Mouse (Mus musculus): ENCODE data around the gene Doc2g. TPM values are rescaled to one million over a fixed set of nuclear protein-coding genes. Genes with fewer than 3 reads are reported as not detected.
"Not testable (repeated sequence)": the region's sequence is repeated elsewhere in the genome, so short reads cannot be mapped to it uniquely, and the experiment has no call there.

Gene Doc2g
- 100 to 1,000 TPM; 148 to 152 TPM for total RNA-seq (2021)

- DNase-seq (ENCODE audit: low spot score) = no peak
These were observed at the start of gene Doc2g for GRCm38 (mm10) chr19:4003112-4003511. TSS of gene Doc2g (plus strand) at chr19:4003313.

GRCm38 (mm10) chr19:3955033-3955432, 48.1 kb upstream of the Doc2g start:
- DNase-seq (ENCODE audit: low spot score) = no peak
- intact Hi-C loops (cut with DNase I) = no loop called here

More at GRCm38 (mm10) chr19:4003112-4003511, at the start of gene Doc2g:
- intact Hi-C loops (cut with DNase I) = no loop called here

DNA sequence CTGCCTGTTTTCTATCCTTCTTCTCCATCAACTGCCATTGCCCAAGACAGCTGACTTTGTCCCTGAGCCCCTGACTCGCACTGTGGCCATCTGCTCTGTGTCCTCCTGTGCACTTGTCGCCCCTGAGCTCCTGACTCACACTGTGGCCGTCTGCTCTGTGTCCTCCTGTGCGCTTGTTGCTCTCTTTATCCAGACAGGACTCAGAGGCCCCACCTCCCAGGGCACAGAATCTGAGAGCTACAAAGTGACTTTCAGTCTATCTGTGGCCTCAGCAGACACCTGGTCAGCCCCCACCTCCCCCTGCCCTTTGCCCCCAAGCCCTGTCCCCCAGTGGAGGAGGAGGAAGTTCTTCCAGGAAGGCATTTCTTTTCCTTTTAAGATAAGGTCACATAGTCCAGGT, 47.3 kb upstream of the Doc2g start:
- DNase-seq (ENCODE audit: low spot score) = no peak
- intact Hi-C loops (cut with DNase I) = no loop called here

DNA sequence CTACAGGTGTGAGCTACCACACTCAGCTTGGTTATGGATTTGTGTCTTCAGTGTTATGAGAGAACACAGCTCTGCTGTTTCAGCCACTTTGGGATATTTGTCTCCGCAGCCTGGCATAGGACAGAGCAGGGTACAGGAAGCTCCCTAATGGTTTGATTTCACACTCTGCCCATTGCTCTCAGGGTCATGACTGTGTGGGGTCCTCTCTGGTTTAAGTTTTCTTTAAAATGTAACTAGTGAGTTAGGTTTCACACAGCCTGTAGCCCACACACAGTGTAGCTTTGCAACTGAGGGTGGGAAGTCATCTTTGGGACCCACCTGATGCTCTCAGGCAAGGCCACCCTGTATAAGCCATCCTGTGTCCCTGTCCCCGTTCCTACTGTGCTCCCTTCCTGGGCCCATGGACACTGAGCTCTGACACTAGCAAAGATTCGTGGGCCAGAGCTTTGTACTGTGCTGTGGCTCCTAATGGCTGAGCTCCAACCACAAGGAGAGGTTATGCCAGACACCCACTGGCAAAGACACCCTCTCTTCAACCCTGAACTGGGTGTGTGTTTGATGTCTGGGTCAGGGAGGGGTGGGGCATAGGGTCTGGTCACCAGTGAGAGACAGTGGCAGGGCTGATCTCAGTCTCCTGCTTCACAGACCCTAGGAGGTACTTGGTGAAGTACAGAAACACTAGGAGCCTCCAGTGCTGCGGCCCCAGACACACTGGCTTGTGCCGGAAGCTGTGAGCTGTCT, 45.6 kb upstream of the Doc2g start:
- intact Hi-C loops (cut with DNase I); DNase-seq (ENCODE audit: low spot score): not testable (repeated sequence)

DNA sequence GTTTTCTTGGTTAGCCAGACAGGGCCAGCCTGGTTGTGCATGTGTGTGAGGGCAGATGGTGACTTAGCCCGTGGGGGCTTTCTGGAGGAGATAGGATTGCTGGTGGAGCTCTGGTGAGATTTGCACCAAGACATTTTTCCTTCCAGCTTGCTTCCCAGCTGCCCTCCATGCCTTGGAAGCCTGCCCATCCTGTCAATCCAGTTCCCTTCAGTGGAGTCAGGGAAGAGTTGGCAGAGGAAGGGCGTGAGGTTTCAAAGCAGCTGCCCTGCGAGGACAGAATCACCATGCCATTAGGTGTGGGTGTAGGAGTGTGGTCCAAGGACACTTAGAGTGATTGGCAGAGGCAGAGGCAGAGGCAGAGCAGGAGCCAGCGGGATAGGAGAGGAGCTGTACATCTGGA, 44.6 kb upstream of the Doc2g start, which contains the start of gene Aldh3b3:
Gene Aldh3b3, plus strand, starts transcription at position 176 of the 400 bp plus-strand sequence.
- intact Hi-C loops (cut with DNase I) = no loop called here
- no peak for DNase-seq (ENCODE audit: low spot score)

- intact Hi-C loops (cut with DNase I) = no loop called here
- no peak for DNase-seq (ENCODE audit: low spot score)
These were observed 44.1 kb upstream of the Doc2g start for GRCm38 (mm10) chr19:3959030-3959429.

GRCm38 (mm10) chr19:3960211-3960610, 42.9 kb upstream of the Doc2g start:
- intact Hi-C loops (cut with DNase I) = no loop called here
- no peak for DNase-seq (ENCODE audit: low spot score)

GRCm38 (mm10) chr19:3961805-3962204, 41.3 kb upstream of the Doc2g start:
- DNase-seq (ENCODE audit: low spot score); intact Hi-C loops (cut with DNase I): not testable (repeated sequence)

DNA sequence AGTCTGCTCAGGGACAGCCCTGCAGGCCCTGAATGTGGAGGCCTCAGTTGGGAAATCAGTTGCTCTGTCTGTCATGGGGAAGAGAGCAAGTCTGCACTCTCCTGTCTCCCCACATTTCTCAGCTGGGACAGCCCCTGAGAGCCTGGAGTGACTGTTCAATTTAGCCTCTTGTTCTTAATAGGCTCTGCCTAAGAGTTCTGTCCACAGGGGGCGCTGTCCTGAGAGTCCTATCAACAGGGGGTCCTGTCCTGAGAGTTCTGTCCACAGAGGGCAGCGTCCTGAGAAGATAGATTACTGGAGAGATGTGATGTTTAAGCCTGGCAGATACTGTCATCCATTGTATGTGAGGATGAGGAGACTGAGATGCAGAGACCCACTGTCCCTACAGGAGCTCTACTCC, 40.6 kb upstream of the Doc2g start:
- intact Hi-C loops (cut with DNase I) = no loop called here
- DNase-seq (ENCODE audit: low spot score) = no peak

- intact Hi-C loops (cut with DNase I) = no loop called here
These were observed 39.1 kb upstream of the Doc2g start for GRCm38 (mm10) chr19:3964030-3964429.

GRCm38 (mm10) chr19:3966330-3967075, 36.6 kb upstream of the Doc2g start:
- intact Hi-C loops (cut with DNase I) = no loop called here
- DNase-seq (ENCODE audit: low spot score) = no peak

More at GRCm38 (mm10) chr19:3964030-3964429, 39.1 kb upstream of the Doc2g start:
- no peak for DNase-seq (ENCODE audit: low spot score)

DNA sequence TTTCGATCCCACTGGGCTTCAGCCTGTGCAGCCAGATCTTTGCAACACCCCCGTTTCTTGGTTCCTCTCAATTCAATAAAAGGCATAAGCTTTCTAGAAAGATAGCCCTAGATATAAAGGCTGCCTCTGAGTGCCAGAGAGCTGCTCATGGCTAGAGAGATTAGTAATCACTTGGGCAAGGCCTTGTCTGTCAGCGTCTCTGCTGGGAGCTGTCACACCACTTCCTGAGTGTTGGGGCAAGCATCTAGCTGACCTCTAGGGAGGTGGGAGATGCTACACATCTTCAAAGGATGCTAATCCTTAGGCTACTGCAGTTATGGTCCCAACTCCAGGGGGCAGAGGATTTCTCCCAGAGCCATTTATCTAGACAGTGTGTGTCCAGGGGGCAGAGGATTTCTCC, 35.9 kb upstream of the Doc2g start:
- DNase-seq (ENCODE audit: low spot score) = no peak
- intact Hi-C loops (cut with DNase I) = no loop called here

DNA sequence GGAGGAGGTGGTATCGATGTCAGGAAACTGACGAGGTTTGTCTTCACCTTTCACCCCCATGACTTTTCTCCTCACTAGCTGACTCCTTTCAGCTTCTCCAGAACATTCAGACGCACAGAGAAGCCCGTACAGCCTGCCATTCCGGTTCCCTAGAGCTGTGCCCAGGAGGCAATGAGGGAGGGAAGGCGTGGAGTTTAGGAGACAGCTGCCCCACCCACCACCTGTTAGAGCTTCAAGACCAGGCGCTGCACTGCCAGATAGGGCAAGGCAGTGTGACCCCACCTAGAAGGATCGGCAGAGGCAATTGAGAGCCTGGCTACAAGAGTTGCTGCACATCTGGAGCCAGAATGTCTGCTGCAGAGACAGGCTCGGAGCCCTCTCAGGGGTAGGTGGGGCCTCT, 30.9 kb upstream of the Doc2g start, which contains the start of gene Aldh3b2:
Gene Aldh3b2, plus strand, starts transcription at position 100 of the 400 bp plus-strand sequence.
- intact Hi-C loops (cut with DNase I) = no loop called here

GRCm38 (mm10) chr19:3974608-3975007, 28.5 kb upstream of the Doc2g start:
- intact Hi-C loops (cut with DNase I) = not testable (repeated sequence)

More for the DNA sequence above, 30.9 kb upstream of the Doc2g start, which contains the start of gene Aldh3b2:
- no peak for DNase-seq (ENCODE audit: low spot score)

DNA sequence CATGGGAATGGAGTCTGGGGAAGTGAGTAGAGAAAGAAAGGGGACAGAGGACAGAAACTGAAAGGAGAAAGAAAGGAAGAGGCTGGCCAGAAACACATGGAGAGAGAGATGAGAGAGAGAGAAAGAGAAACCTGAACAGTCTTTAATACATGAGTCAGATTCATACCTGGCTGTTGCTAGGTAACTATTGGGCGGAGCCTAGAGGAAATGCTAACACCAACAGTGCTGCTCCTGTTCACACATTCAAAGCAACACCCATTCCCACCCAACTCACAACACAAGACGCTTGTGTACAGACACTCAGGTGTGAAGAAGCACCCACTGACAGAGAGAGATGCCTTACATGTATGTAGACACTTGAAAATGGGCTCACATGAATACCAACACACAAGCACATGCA, 27.2 kb upstream of the Doc2g start:
- intact Hi-C loops (cut with DNase I) = no loop called here
- no peak for DNase-seq (ENCODE audit: low spot score)

More at GRCm38 (mm10) chr19:3974608-3975007, 28.5 kb upstream of the Doc2g start:
- not testable (repeated sequence) for DNase-seq (ENCODE audit: low spot score)

GRCm38 (mm10) chr19:3980309-3980708, 22.8 kb upstream of the Doc2g start:
- intact Hi-C loops (cut with DNase I) = loop anchor here (2.0 to 10.0 kb wide), 5 partner anchors 34 to 256 kb away; partner anchors contain the start of genes Chka and Kmt5b
- DNase-seq (ENCODE audit: low spot score) = no peak

DNA sequence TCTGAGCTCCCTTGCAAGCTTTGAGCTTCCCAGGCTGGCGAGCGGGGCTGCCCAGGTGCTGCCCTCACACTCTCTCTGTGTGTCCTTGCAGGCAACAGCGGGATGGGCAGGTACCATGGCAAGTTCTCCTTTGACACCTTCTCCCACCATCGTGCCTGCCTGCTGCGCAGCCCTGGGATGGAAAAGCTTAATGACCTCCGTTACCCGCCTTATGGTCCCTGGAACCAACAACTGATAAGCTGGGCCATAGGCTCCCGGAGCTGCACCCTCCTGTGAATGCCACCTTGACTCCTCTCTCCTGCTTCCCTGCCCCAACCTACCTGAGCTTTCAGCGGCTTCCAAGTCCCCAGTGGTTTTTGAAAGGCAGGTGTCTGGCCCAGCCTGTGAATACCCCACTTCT, 22.2 kb upstream of the Doc2g start:
- intact Hi-C loops (cut with DNase I) = loop anchor here (2.0 to 10.0 kb wide), 5 partner anchors 34 to 256 kb away; partner anchors contain the start of genes Chka and Kmt5b
- DNase-seq (ENCODE audit: low spot score) = no peak

GRCm38 (mm10) chr19:3983527-3984200, 19.4 kb upstream of the Doc2g start:
- intact Hi-C loops (cut with DNase I) = loop anchor here (5.0 to 10.0 kb wide), 4 partner anchors 91 to 259 kb away; partner anchors contain the start of genes Chka and Kmt5b
- DNase-seq (ENCODE audit: low spot score) = no peak

- DNase-seq (ENCODE audit: low spot score) = no peak
- intact Hi-C loops (cut with DNase I) = loop anchor here (10.0 kb wide), 1 partner anchor 260 kb away; no protein-coding TSS in a partner anchor
These were observed 17.8 kb upstream of the Doc2g start for GRCm38 (mm10) chr19:3985261-3985681.

- intact Hi-C loops (cut with DNase I) = loop anchor here (10.0 kb wide), 1 partner anchor 262 kb away; no protein-coding TSS in a partner anchor
- DNase-seq (ENCODE audit: low spot score) = peak; percentile 83
These were observed 16.8 kb upstream of the Doc2g start, which contains the start of gene Acy3 for GRCm38 (mm10) chr19:3986334-3986733. TSS of gene Acy3 (plus strand) at chr19:3986570.

Data from heart, postnatal 25 days (tissue).